Mouse (Mus musculus) brain, embryonic 14.5 days (tissue): Measurements from ENCODE around the gene Ctcf.

Experiments
- CTCF ChIP-seq: fragments of 200-500 bp; IDR thresholded peaks from 2 replicates; pipeline ENCODE4 v1.5.1; 2012; ENCODE audit warnings: inconsistent platforms, mild to moderate bottlenecking, moderate library complexity, borderline replicate concordance; ENCODE audit not compliant: insufficient read depth, insufficient read length; ENCODE audit errors: extremely low read depth
- POLR2A ChIP-seq: fragments of 200-500 bp; IDR thresholded peaks from 2 replicates; pipeline ENCODE4 v1.6.1; 2012; ENCODE audit warnings: mild to moderate bottlenecking, inconsistent platforms, borderline replicate concordance; ENCODE audit not compliant: poor library complexity, insufficient read depth, insufficient read length, severe bottlenecking; ENCODE audit errors: extremely low read depth

GRCm38 (mm10) chr8:105722861-105723260, 86.5 kb downstream of the Ctcf start:
- TF ChIP-seq CTCF (no peak), POLR2A (no peak)
